Mouse (Mus musculus): ENCODE data around the gene Entpd3. TPM values are rescaled to one million over a fixed set of nuclear protein-coding genes. Genes with fewer than 3 reads are reported as not detected.

The Entpd3 gene
- polyA plus RNA-seq, 1 experiment from 2014 or later = 0.33 TPM

GRCm38 (mm10) chr9:120546482-120546881 lies 6.9 kb downstream of the Entpd3 start:
- H3K36me3 ChIP-seq = no peaks in the 10 kb centered on the region
- peaks cover 20% of the 10 kb centered on the region for H3K27me3 ChIP-seq (ENCODE audit: low read depth, poor library complexity, severe bottlenecking)
- peaks cover 15% of the 10 kb centered on the region for H3K4me1 ChIP-seq
- 95% methylated on average over 9 of the region's 9 CpGs for WGBS
- H3K27ac ChIP-seq = peak overlapping the region; percentile 10; the same call in 1 of the 2 replicates
- H3K4me3 ChIP-seq = 0 out of 2 replicates have a peak overlapping the region, but pooled peaks have one; percentile 1
- no peaks in the 10 kb centered on the region for H3K9me3 ChIP-seq (replicated peaks)
- no peak for DNase-seq (ENCODE audit: low spot score)

GRCm38 (mm10) chr9:120547026-120547668 lies 7.5 kb downstream of the Entpd3 start:
- DNase-seq (ENCODE audit: low spot score) = no peak
- WGBS = 19% methylated on average over 16 of the region's 16 CpGs
- no peaks in the 10 kb centered on the region for H3K9me3 ChIP-seq (replicated peaks)
- no peaks in the 10 kb centered on the region for H3K36me3 ChIP-seq
- peak overlapping the region; percentile 10; the same call in 1 of the 2 replicates for H3K27ac ChIP-seq
- H3K27me3 ChIP-seq (ENCODE audit: low read depth, poor library complexity, severe bottlenecking) = peaks cover 13% of the 10 kb centered on the region
- H3K4me3 ChIP-seq = 0 out of 2 replicates have a peak overlapping the region, but pooled peaks have one; percentile 1
- H3K4me1 ChIP-seq = peaks cover 15% of the 10 kb centered on the region

- Histone ChIP-seq H3K36me3 (no peaks in the 10 kb centered on the region), H3K27me3 (ENCODE audit: low read depth, poor library complexity, severe bottlenecking) (peaks cover 10% of the 10 kb centered on the region; the same call in 1 of the 2 replicates), H3K4me1 (peaks cover 15% of the 10 kb centered on the region), H3K9me3 (replicated peaks) (no peaks in the 10 kb centered on the region), H3K4me3 (no peak overlapping the region), H3K27ac (no peak overlapping the region)
- WGBS = 98% methylated on average over 9 of the region's 9 CpGs
- DNase-seq (ENCODE audit: low spot score) = no peak
These were observed 11.2 kb downstream of the Entpd3 start for GRCm38 (mm10) chr9:120550778-120551177.

- Histone ChIP-seq H3K4me1 (0 out of 2 replicates have a peak, but pooled peaks cover 3% of the 10 kb centered on the region), H3K9me3 (replicated peaks) (no peaks in the 10 kb centered on the region), H3K36me3 (no peaks in the 10 kb centered on the region), H3K27me3 (ENCODE audit: low read depth, poor library complexity, severe bottlenecking) (0 out of 2 replicates have a peak, but pooled peaks cover 7% of the 10 kb centered on the region), H3K27ac (no peak overlapping the region), H3K4me3 (no peak overlapping the region)
- no peak for DNase-seq (ENCODE audit: low spot score)
- WGBS = 89% methylated on average over 3 of the region's 3 CpGs
These were observed 24.0 kb downstream of the Entpd3 start for GRCm38 (mm10) chr9:120563590-120563989.

- Histone ChIP-seq H3K4me3 (no peak overlapping the region), H3K36me3 (no peaks in the 10 kb centered on the region), H3K9me3 (replicated peaks) (no peaks in the 10 kb centered on the region), H3K27ac (no peak overlapping the region), H3K4me1 (0 out of 2 replicates have a peak, but pooled peaks cover 3% of the 10 kb centered on the region), H3K27me3 (ENCODE audit: low read depth, poor library complexity, severe bottlenecking) (0 out of 2 replicates have a peak, but pooled peaks cover 7% of the 10 kb centered on the region)
- DNase-seq (ENCODE audit: low spot score) = no peak
- 93% methylated on average over 2 of the region's 2 CpGs for whole genome bisulfite sequencing
These were observed 24.6 kb downstream of the Entpd3 start for GRCm38 (mm10) chr9:120564247-120564646.

GRCm38 (mm10) chr9:120566384-120566783 lies 26.8 kb downstream of the Entpd3 start:
- Histone ChIP-seq H3K4me1 (peaks cover 8% of the 10 kb centered on the region), H3K27me3 (ENCODE audit: low read depth, poor library complexity, severe bottlenecking) (0 out of 2 replicates have a peak, but pooled peaks cover 7% of the 10 kb centered on the region), H3K27ac (no peak overlapping the region), H3K36me3 (no peaks in the 10 kb centered on the region), H3K4me3 (no peak overlapping the region), H3K9me3 (replicated peaks) (no peaks in the 10 kb centered on the region)
- WGBS = 83% methylated on average over 5 of the region's 5 CpGs
- no peak for DNase-seq (ENCODE audit: low spot score)

- no peaks in the 10 kb centered on the region for H3K9me3 ChIP-seq (replicated peaks)
- H3K4me1 ChIP-seq = peaks cover 19% of the 10 kb centered on the region
- H3K27me3 ChIP-seq (ENCODE audit: low read depth, poor library complexity, severe bottlenecking) = 0 out of 2 replicates have a peak, but pooled peaks cover 7% of the 10 kb centered on the region
- DNase-seq (ENCODE audit: low spot score) = no peak
- peaks cover 19% of the 10 kb centered on the region for H3K36me3 ChIP-seq
- 60% methylated on average over 2 of the region's 2 CpGs for WGBS
- H3K27ac ChIP-seq = no peak overlapping the region; the same call in 1 of the 2 replicates
- H3K4me3 ChIP-seq = no peak overlapping the region
These were observed 29.3 kb downstream of the Entpd3 start for GRCm38 (mm10) chr9:120568917-120569316.

- no peak overlapping the region for H3K27ac ChIP-seq
These were observed 30.2 kb downstream of the Entpd3 start for GRCm38 (mm10) chr9:120569721-120570333.

GRCm38 (mm10) chr9:120570334-120570725 lies 30.7 kb downstream of the Entpd3 start:
- Histone ChIP-seq H3K4me3 (peak overlapping the region; percentile 98), H3K9me3 (replicated peaks) (no peaks in the 10 kb centered on the region), H3K36me3 (peaks cover 33% of the 10 kb centered on the region), H3K4me1 (peaks cover 19% of the 10 kb centered on the region), H3K27ac (peak overlapping the region; percentile 98; the same call in 1 of the 2 replicates), H3K27me3 (ENCODE audit: low read depth, poor library complexity, severe bottlenecking) (0 out of 2 replicates have a peak, but pooled peaks cover 7% of the 10 kb centered on the region)
- no peak for DNase-seq (ENCODE audit: low spot score)
- 67% methylated on average over 2 of the region's 2 CpGs for WGBS

More at GRCm38 (mm10) chr9:120569721-120570333, 30.2 kb downstream of the Entpd3 start:
- 68% methylated on average over 13 of the region's 13 CpGs for WGBS
- Histone ChIP-seq H3K4me3 (no peak overlapping the region), H3K36me3 (peaks cover 28% of the 10 kb centered on the region), H3K4me1 (peaks cover 19% of the 10 kb centered on the region), H3K9me3 (replicated peaks) (no peaks in the 10 kb centered on the region), H3K27me3 (ENCODE audit: low read depth, poor library complexity, severe bottlenecking) (0 out of 2 replicates have a peak, but pooled peaks cover 7% of the 10 kb centered on the region)
- DNase-seq (ENCODE audit: low spot score) = no peak

GRCm38 (mm10) chr9:120570741-120571592 lies 31.3 kb downstream of the Entpd3 start, which contains the start of gene Rpl14:
Gene Rpl14 (plus strand): TSS chr9:120571444.
- DNase-seq (ENCODE audit: low spot score) = peak; percentile 99
- Histone ChIP-seq H3K36me3 (peaks cover 39% of the 10 kb centered on the region), H3K27ac (peak within 1 kb of the TSS; percentile 98), H3K9me3 (replicated peaks) (no peaks in the 10 kb centered on the region), H3K27me3 (ENCODE audit: low read depth, poor library complexity, severe bottlenecking) (0 out of 2 replicates have a peak, but pooled peaks cover 7% of the 10 kb centered on the region), H3K4me3 (peak within 1 kb of the TSS; percentile 98), H3K4me1 (peaks cover 19% of the 10 kb centered on the region)
- 7% methylated on average over 43 of the region's 43 CpGs for WGBS

GRCm38 (mm10) chr9:120571593-120572385 lies 32.2 kb downstream of the Entpd3 start:
- Histone ChIP-seq H3K27me3 (ENCODE audit: low read depth, poor library complexity, severe bottlenecking) (no peaks in the 10 kb centered on the region), H3K9me3 (replicated peaks) (no peaks in the 10 kb centered on the region), H3K4me1 (peaks cover 19% of the 10 kb centered on the region), H3K4me3 (peak overlapping the region; percentile 98), H3K27ac (peak overlapping the region; percentile 98), H3K36me3 (peaks cover 44% of the 10 kb centered on the region)
- 1% methylated on average over 53 of the region's 53 CpGs for WGBS
- no peak for DNase-seq (ENCODE audit: low spot score)

Data from limb, embryonic 10.5 days (tissue).